Mouse (Mus musculus): ENCODE results near the gene Gm45234.

DNA sequence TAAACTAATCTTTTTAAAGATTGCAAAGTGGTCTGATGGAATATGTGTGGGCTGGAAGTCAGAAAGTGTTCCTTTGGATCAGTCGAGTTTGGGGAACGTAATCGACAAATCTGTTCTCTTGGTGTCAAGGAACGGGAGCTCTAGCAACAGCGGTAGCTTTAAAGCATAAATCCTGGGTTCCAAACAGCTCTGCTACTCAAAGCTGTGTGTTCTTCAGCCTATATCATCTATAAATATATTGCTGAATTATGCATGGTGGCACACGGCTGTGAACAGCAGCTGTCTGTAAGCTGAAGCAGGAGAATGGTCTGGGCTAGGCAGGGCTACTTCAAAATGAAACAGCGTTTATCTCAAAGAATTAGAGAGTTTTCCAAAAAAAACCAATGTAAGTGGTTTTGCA, 25.1 kb upstream of the Gm45234 start:
- TF ChIP-seq CTCF (IDR thresholded peaks at IDR 0.05; ENCODE audit: borderline replicate concordance, insufficient read depth, low read depth, low read length) = no peak
- no peak for TF ChIP-seq POLR2A (IDR thresholded peaks at IDR 0.05; ENCODE audit: borderline replicate concordance, insufficient read depth, low read length)
